Mouse (Mus musculus) monocyte, adult 5-6 weeks (primary cell): ENCODE data around the gene Dhx32. TPM values are rescaled to one million over a fixed set of nuclear protein-coding genes. Genes with fewer than 3 reads are reported as not detected.
"Not testable (repeated sequence)": the region's sequence is repeated elsewhere in the genome, so short reads cannot be mapped to it uniquely, and the experiment has no call there.

ENCODE experiments used
- ATAC-seq: fragments of 153-309, 156-312 bp; replicated peaks from 2 replicates; pipeline ENCODE4 v1.8.0; 2017; ENCODE audit warnings: mild to moderate bottlenecking; ENCODE audit not compliant: low TSS enrichment, insufficient number of reproducible peaks, severe bottlenecking, poor library complexity, low FRiP score
- total RNA-seq: library from RNA; stranded (forward); fragments of 200-1000, 200-491, 200-594 nt; gene quantifications from 3 replicates; pipeline ENCODE4 v1.2.3, GENCODE M21; 2017

The Dhx32 gene
- total RNA-seq, 1 experiment from 2014 or later = 7.1 TPM

DNA sequence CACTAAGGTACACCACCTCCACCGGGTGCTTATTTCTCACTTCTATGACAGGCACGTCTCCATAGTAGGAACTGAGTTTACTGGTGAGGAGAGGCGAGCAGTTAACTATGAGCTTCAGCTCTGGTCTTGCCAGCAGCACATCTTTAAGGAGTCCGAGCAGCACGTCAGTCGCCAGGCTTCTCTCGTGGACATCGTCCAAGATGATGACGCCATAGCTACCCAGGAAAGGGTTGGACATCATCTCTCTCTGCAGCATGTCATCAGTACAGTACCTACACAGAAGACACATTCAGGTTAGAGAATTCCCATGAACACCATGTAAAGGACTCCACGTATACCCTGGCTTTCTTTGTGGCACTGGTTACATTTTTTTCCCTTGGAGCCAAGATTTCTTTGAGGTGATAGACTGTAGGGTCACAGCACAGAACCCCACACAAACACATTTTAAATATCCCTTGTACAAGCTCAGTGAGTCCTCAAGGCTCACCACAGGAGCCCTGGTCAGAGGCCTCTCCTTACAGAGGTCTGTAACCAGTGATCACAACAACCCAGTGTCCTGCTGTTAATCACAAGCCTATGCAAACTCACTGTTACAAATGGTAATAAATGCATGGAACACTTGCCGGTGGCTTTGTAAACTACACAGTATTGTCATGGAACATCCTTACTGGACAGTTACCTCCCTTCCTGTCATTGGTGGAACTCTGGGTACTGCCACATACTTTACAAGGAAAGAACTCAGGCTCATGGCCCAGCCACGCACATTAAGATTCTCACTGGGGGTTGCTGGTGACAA is 39.8 kb downstream of the Dhx32 start:
- no peak for ATAC-seq

DNA sequence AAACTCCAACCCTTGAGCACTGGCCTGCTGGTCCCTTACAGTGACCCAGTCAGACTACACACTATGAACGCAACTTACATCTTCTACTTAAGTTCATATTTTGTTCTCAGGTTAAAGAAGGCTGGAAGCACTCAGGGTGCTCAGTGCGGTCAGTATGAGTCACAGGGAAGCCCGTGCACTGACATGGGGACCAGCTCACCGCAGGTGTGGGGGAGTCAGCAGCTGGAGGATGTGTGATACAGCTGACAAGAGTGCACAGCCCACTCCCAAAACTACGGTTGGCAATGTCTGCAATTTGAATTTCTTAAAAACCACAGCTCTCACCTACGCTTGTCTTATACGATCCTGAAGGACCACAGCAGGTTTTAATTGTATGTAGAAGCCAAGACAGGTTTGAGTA is 42.0 kb downstream of the Dhx32 start:
- ATAC-seq = no peak

DNA sequence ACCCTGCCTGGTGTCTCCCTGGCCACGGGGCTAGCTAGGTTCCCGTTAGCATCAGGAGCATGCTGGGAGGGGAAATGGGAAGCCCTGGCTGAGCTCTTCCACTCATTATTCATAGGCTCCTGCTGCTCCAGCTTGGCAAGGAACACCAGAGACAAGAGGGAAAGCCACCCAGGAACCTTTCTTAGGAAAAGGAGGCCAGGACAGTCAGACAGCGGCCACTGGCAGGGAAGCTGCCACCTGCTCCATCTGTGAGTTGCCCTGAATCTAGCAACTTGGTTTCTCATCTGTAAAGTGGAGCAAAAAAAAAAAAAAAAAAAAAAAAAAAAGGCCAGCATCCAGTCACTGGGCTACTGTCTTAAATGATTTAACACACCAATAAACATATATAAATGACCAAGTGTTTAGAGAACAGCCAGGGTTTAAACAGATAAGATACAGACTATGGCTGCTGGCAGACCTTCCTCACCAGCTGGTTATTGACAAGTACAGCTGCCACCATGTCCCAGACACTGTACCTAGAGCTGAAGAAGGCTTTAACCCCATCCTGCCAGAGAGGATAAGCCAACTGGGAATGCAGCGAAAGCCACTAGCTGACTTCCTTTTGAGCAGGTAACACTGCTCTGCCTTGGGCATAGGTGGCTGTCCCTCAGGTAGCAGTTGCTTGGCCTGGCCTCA is 50.4 kb downstream of the Dhx32 start:
- no peak for ATAC-seq

DNA sequence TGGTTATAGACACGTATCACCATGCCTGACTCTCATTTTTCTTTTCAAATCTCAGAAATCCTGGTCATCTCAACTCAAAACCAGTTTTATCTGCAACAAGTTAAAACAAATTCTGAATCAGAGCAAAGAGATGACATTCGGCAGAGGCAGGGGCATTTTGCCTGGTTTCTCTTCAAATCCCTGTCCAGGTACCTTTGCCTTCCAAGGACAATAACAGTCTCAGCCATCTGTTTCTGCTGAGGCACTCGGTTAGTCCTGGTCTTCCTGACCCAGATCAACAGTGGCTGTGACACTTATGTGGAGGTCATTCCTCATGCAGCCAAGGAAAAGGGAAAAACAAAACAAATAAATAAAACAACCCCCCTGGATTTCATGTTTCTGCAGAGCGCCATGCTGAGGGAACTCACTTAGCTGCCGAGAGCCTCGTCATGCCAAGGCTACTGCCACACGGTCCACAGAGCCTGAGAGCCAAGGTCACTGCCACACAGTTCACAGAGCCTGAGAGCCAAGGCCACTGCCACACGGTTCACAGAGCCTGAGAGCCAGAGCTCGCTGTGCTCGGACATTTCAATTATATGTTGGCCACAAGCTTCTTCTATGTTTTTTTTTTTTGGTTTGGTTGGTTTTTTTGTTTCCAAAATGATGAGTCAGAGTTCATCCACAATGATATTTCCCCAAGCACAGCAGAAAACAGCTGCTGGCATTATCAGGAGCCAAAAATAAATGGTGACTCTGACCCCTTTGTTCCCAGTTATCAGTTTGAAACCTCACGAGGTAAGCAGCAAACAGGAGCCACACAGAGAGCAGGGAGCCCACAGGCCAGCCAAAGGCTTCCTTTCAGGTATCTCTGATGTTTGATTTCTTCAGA is 52.0 kb downstream of the Dhx32 start:
- ATAC-seq = no peak

DNA sequence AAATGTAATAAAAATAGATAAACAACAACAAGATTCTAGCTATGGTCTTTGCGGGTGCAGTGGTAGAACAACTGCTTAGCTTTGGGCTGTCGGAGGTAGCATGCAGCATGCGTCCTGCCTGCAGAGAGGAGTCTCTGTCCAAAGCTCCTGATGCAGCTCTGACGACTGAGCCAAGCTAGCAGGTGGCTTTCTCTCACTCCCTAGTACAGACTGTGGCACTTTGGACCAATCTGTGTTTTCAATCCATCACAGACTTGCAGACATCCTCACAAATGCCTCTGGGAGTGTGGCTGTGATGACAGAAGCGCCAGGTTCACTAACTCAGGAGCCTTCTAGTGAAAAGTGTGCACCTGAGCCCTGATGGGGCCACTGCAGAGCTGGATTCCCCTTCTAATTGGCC is 53.2 kb downstream of the Dhx32 start:
- ATAC-seq = no peak

DNA sequence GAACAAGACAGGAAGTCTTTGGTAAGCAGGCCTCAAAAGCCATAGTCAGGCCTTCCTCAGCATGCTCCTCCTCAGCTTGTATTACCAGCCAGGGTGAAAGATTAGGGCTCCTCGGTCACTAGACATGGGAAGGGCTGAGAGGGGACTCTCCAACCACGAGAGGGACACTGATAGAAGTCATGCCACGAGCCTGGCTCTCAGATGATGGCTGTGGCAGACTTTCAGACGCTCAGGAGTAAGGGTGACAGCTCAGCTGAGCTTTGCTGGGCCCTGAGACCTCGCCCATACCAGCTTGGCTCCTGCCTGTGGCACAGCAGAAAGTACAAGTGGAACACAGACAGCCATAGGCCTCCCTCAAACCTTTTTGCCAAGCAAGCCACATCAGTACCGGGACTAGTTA is 55.5 kb downstream of the Dhx32 start:
- ATAC-seq = no peak

DNA sequence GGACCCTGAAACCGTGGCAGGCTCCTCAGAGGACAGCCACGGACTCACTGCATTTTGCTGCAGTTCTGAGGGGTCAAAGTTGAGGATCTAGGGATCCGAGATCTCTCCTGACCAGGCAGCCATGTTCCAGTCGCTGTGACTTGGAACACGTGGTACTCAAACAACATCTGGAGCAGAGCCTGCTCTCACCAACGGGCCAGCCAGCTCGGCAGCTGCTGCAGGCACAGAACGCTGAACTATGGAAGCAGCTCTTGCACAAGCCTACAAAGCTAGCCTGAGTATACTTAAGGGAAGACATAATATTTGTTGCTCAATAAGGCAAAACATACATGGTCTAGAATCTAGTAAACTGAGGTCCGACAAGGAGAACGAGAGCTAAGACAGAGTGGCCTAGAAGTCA is 57.0 kb downstream of the Dhx32 start:
- no peak for ATAC-seq

DNA sequence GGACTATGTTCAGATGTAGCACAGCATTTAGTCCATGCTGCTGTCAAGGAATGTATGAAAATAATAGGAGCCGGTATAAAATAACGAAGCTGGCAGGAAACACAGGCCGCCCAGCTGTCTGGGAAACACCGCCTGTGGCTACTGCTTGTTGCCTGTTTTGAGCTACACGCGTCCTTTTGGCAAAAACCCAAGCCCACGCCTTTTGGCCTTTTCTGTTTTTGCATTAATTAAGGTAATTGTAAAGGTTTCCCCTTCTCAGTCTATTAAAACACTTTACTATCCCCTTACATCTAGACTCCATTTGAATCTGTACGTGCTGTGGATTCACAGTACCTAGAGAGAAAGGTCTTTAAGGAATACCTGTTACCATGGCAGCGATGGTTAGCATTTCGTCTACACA is 57.7 kb downstream of the Dhx32 start:
- no peak for ATAC-seq

DNA sequence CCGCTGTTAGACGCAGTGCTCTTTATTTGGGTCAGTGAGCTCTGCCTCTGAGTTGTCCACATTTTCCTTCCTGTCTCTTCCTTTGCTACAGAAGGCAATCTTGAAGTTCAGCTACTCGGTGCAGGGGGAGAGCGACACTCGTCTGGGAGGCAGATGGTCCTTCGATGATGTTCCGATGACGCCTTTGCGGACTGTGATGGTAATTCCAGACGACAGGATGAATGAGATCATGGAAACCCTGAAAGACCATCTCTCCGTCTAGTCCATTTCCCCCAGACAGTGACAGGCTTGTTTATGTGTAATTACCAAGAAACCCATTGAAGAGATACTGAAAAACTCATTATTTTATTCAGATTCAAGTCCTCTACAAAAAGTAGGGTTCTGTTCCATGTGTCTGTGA is 61.9 kb downstream of the Dhx32 start:
- no peak for ATAC-seq

DNA sequence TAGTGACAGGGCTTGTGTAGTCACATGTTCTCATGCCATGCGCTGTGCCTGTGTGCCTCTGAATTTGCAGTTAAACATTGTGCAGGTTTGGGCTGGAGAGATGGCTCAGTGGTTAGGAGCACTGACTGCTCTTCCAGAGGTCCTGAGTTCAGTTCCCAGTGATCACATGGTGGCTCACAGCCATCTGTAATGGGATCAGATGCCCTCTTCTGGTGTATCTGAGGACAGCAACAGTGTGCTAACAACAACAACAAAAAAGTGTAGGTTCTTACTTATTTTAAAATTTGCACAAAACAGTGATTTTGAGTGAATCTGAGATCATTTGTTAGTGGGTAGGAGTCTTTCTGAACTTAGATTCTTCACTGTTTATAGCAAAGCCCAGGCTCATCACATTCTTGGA is 63.9 kb downstream of the Dhx32 start:
- ATAC-seq = no peak

DNA sequence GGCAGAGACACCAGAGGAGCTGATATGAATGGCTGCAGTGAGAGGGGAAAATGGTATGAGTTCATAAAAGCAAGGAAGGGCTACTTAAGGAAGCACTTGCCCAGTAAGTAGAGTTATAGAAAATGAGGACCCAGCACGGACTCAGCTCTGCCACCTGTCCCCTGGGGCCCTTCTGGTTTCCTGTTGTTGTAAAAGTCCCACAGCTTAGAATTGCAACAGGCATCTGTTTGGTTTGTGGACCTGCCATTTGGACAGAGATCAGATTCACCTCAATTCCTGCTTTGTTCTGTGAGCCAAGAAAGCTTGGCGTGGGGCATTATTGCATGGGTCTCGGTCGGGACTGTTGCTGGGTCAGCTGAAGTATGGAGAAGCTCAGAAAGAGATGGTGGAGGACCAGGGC is 67.1 kb downstream of the Dhx32 start:
- ATAC-seq = no peak

DNA sequence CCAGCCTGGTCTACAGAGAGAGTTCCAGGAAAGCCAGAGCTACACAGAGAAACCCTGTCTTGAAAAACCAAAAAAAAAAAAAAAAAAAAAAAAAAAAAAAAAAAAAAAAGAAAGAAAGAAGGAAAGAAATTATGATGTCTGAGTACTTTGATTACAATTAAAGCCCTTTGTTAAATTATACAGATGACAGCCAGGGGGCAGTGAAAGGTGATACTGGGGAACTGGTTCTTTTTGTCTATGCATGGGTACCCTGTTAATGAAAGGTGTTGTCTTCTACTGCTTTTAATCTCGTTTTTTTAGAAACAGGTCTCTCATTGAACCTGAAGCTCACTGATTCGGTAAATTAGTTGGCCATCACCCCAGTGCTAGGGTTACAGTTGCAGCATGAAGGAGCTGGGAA is 75.2 kb downstream of the Dhx32 start:
- ATAC-seq = no peak

DNA sequence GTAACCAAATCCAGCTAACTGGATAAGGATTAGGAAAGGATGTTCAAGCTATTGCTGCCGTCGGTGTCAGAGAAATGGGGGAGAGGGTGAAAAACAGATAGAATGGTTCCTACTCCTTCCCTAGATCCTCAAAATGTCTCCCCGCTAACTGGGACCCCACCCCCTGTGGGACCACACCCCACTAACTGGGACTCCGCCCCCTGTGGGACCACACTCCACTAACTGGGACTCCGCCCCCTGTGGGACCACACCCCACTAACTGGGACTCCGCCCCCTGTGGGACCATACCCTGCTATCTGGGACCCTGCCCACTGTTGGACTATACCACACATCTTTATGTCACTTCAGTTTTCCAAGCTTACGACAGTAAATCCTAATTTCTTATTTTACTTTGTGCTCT is 78.6 kb downstream of the Dhx32 start:
- no peak for ATAC-seq

DNA sequence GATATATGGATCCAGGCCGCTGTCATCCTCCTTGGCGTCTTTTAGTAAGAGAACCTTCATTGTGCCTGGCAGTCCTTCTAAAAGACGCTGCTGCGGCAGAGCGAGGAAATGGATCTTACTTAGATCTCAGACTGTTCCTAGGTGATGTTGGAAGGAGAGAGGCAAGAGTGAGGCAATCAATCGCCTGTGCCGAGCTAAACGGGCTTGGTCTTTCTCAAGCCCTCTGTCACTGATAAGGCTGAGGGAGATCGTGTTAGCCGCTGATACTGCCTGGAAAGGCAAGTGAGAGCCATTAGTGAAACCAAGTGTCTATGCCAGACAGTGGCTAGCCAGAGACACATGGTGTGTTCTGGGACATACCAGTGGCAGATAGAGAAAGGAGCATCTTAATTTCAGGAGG is 80.2 kb downstream of the Dhx32 start:
- ATAC-seq = no peak

DNA sequence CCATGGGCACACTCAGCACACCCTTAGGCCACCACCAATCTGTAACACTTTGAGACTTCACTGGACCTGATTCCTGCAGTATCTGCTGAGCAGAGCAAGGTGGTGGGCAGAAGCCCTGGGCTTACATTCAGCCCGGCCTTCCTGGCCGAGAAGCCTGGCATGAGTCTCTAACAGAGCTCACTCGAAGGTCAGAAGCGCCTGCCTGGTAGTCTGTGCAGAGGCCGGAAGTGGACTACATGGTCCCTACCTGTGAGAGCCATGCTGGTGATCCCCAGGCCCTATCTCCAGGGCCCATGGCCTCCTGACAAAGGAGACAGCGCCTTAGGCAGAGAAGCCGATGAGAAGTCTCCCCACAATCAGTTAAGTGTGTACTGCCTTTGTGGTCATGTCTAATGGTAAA is 81.2 kb downstream of the Dhx32 start:
- no peak for ATAC-seq

DNA sequence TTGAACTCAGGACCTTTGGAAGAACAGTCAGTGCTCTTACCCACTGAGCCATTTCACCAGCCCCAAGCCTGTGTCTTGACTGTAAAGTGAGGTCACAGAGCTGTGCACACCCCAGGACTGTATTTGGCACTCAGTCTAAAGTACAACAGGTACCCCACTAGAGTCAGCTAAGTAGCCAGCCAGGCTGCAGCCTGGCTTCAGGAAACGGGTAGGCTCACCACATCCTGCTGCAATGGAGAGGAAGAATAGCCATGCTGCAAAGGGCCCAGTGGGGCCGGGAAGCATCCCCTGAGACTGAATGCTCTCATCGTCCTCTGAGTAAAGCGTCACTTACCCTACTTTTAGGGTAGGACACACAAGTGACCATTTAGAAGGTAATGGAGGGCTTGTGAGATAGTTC is 82.6 kb downstream of the Dhx32 start:
- ATAC-seq = no peak

DNA sequence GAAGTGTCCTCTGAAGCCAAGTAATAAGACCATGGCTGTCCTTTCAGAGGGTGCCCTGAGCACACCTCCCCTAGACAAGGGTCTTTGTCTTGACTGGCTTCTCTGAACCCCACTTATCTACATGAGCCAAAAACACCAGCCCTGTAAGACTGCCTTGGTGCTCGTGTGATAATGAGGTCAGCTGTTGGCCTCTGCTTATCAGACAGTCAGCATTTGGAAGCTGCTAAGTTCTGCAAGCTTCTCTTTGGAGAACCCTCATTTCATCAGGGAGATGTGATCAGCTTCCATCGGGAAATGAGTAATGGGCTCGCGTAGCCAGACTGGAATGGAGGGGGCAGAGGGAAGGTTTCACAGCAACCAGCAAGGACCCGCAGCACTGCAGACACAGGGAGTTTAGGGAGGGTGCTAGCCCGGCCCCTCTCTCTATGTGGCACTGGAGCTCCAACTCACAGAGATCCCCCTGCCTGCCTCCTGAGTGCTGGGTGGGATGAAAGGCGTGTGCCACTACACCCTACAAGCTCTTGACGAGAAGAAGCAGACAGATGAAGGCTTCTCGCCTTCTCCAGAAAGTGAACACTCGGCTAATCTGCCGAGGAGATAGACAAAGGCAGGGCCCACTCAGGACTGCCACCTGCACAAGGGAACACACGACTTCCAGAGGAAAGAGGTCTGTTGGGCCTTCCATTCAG is 84.4 kb downstream of the Dhx32 start:
- no peak for ATAC-seq

DNA sequence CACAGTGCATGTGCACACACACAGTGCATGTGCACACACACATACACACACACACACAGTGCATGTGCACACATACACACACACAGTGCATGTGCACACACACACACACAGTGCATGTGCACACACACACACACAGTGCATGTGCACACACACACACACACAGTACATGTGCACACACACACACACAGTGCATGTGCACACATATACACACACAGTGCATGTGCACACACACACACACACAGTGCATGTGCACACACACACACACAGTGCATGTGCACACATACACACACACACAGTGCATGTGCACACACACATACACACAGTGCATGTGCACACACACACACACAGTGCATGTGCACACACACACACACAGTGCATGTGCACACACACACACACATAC is 96.9 kb downstream of the Dhx32 start:
- ATAC-seq = not testable (repeated sequence)

DNA sequence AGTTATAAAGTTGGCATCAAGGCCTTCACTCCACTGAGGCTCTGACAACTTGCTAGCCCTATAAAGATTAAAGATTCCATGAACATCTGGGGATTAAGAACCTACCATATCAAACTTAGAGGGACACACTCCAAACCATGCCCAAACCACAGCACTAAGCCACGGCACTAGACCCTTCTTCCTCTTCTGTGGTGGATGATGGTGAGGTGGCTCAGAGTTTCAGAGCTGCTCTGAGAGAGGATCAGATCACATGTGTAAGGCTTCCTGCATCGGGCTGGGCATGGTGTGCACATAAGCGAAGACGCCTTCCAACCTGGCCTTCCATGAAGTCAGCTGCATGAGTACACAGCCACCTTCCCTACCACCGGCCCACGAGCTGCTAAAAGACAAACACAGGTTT is 97.8 kb downstream of the Dhx32 start:
- no peak for ATAC-seq
